Mouse (Mus musculus) thymus, postnatal 36 days (tissue): ENCODE measurements around the gene Mmp9.

Experiments used
- DNase-seq, 2 experiments: peaks; one replicate each; pipeline ENCODE4 v3.0.0; 2022; ENCODE audit warnings: mixed read lengths in 2 of 2

The Mmp9 gene

GRCm38 (mm10) chr2:164956195-164956594 lies 15.6 kb downstream of the Mmp9 start:
- DNase-seq, result no peak

- no peak for DNase-seq
Measured at GRCm38 (mm10) chr2:164957548-164958315, 17.2 kb downstream of the Mmp9 start.

- DNase-seq, result peak in 1 of 2 experiments; percentile 55
Measured at GRCm38 (mm10) chr2:164960716-164961441, 20.3 kb downstream of the Mmp9 start, which contains the start of gene Slc12a5. TSS of gene Slc12a5 (plus strand) at chr2:164960802.

GRCm38 (mm10) chr2:164961506-164962182 lies 21.1 kb downstream of the Mmp9 start:
- peak; percentile 63 to 70 for DNase-seq

- no peak for DNase-seq
Measured at GRCm38 (mm10) chr2:164962183-164962580, 21.6 kb downstream of the Mmp9 start.

- no peak for DNase-seq
Measured at GRCm38 (mm10) chr2:164964242-164964894, 23.8 kb downstream of the Mmp9 start.

GRCm38 (mm10) chr2:164964981-164965380 lies 24.4 kb downstream of the Mmp9 start:
- no peak for DNase-seq

GRCm38 (mm10) chr2:164966381-164966780 lies 25.8 kb downstream of the Mmp9 start:
- DNase-seq, result no peak

- DNase-seq, result no peak
Measured at GRCm38 (mm10) chr2:164967193-164967592, 26.6 kb downstream of the Mmp9 start.

GRCm38 (mm10) chr2:164967761-164968440 lies 27.3 kb downstream of the Mmp9 start:
- no peak for DNase-seq

- DNase-seq, result no peak
Measured at GRCm38 (mm10) chr2:164968451-164968851, 27.9 kb downstream of the Mmp9 start.

GRCm38 (mm10) chr2:164969348-164969781 lies 28.8 kb downstream of the Mmp9 start:
- DNase-seq, result no peak

GRCm38 (mm10) chr2:164970631-164971196 lies 30.1 kb downstream of the Mmp9 start:
- no peak for DNase-seq

- no peak for DNase-seq
Measured at GRCm38 (mm10) chr2:164972646-164973045, 32.1 kb downstream of the Mmp9 start.

- no peak for DNase-seq
Measured at GRCm38 (mm10) chr2:164975611-164976010, 35.0 kb downstream of the Mmp9 start.

GRCm38 (mm10) chr2:164979749-164980148 lies 39.2 kb downstream of the Mmp9 start:
- DNase-seq, result peak; percentile 41

GRCm38 (mm10) chr2:164985962-164986361 lies 45.4 kb downstream of the Mmp9 start:
- DNase-seq, result no peak

- no peak for DNase-seq
Measured at GRCm38 (mm10) chr2:164986371-164987027, 45.9 kb downstream of the Mmp9 start.

- no peak for DNase-seq
Measured at GRCm38 (mm10) chr2:164988777-164989176, 48.2 kb downstream of the Mmp9 start.

- DNase-seq, result no peak
Measured at GRCm38 (mm10) chr2:164991111-164991510, 50.5 kb downstream of the Mmp9 start.

- no peak for DNase-seq
Measured at GRCm38 (mm10) chr2:164991808-164992207, 51.2 kb downstream of the Mmp9 start.
